Mouse (Mus musculus) B cell, adult 2 months (primary cell): ENCODE measurements around the gene Lin54.

ENCODE experiments used
- DNase-seq, 2 experiments: peaks; one replicate each; pipeline ENCODE4 v3.0.0; 2022

The Lin54 gene

GRCm38 (mm10) chr5:100415761-100416590 lies 84.5 kb downstream of the Lin54 start, which contains the start of gene Sec31a:
Gene Sec31a, minus strand, starts transcription at chr5:100416234.
- DNase-seq: peak; percentile 98 to 99

DNA sequence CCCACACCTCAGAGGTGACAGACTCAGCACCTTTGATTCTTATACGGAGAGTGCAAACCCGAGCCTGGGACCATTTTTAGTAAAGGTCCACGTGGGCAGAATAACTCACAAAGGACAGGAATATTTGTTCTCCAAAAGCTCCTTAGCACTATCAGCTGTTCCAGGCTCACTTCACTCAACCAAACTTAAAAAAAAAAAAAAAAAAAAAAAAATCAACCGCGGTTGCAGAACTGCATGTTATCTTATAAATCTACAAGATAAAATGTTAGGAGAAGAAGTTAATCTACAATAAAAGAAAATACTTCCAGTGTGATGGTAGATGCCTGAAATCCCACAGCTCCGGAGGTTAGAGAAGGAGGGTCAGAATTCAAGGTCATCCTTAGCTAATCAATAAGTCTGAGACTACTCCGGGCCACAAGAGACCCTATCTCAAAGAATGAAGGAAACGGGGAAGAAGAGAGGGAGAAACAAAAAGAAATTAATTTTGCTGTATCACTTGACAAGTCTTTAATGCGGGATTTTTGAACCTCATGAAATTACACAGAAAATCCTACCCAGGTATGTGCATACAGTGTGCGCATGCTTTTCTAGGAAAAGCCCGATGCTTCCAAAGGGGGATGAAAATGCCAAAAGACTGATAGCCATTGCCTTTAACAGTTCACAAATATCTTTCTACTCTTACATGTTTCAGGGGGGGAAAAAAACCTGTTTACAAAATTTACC lies 85.8 kb downstream of the Lin54 start:
- no peak for DNase-seq

GRCm38 (mm10) chr5:100412886-100413285 lies 87.6 kb downstream of the Lin54 start:
- DNase-seq: no peak

DNA sequence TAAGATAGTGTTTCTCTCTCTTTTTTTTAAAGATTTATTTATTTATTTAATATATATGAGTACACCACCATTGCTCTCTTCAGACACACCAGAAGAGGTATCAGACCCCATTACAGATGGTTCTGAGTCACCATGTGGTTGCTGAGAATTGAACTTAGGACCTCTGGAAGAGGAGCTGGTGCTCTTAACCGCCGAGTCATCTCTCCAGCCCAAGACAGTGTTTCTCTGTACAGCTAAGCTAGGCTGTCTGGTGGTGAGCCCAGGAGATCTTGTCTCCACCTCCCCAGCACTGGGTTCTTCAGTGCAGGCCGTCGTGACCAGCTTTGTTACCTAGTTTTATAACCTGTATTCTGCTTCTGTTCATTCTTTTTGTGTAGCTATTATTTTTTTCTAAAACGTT lies 90.2 kb downstream of the Lin54 start:
- DNase-seq: no peak

DNA sequence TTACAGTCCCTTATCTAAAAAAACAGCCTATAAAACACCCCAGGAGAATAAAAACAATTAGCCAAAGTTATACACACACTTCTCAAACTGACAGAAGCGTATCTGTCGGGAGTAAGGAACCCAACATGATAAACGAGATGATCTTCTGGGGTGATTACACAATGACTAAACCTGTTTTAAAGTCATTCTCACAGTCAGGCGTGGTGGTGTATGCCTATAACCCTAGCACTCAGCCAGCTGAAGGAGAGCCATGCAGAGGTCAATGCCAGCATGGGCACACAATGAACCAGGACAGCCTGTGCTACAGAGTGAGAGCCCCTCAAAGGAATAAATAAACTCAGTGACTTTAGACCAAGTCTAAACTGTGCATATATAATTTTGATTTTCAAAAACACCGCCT lies 92.0 kb downstream of the Lin54 start:
- no peak for DNase-seq

DNA sequence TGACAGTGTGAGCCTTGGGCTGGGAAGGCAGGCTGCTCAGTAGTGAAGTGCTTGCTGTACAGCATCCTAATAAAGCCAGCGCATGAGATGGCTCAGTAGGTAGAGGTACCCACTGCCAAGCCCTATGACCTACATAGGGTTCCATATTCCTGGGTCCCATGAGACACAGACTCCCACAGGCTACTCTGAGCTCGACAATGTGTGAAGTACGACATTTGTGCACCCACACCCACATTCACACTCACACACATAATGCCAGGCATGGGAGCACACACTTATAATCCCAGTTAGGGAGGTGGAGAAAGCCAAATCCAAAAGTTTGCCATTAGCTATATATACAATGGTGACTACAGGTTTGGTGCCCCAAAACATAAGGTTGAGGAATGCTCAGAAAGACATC lies 103.7 kb downstream of the Lin54 start:
- no peak for DNase-seq

DNA sequence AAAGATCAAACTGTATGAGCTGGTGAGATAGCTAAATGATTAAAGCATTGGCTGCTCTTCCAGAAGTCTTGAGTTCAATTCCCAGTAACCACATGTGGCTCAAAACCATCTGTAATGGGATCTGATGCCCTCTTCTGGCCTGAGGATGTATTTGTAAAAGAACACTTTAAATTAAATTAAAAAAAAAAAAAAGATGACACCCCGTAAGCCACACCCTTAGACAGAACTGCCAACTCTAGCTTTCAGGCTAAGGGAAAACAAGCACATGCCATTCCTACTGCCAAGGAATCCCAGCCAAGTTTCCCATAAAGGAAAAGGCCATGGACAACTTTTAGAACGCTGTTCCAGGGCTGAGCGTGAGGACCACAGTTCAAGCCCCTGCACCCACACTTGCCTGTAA lies 106.8 kb downstream of the Lin54 start:
- no peak for DNase-seq

DNA sequence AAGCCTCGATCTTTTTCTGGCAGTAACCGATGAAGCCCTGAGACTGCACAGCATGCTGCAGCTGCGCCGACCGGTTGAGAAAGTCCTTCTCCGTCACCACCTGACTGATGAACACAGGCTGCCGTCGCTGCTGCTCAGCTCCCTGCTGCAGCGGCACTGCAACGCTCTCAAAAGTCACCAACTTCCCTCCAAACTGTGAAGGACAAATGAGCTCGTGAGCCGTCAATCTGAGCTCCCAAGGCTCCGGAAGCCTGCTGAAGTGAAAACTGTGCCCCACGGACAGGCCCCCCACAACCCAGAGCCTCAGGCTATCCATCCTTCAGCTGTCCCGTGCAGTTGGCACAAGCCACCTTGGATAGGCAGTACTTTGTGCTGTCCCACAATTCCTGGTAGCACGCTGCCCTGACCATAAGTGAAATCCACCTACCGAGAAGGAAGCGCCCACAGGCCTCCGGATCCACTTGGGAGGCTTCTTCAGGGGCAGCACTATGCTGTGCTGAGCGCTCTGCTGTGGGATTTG lies 107.9 kb downstream of the Lin54 start:
- no peak for DNase-seq
